Mouse (Mus musculus): Measurements from ENCODE around the gene 1700069L16Rik. TPM values are rescaled to one million over a fixed set of nuclear protein-coding genes. Genes with fewer than 3 reads are reported as not detected.

The 1700069L16Rik gene
- polyA plus RNA-seq, 1 experiment from 2014 or later = not detected

DNA sequence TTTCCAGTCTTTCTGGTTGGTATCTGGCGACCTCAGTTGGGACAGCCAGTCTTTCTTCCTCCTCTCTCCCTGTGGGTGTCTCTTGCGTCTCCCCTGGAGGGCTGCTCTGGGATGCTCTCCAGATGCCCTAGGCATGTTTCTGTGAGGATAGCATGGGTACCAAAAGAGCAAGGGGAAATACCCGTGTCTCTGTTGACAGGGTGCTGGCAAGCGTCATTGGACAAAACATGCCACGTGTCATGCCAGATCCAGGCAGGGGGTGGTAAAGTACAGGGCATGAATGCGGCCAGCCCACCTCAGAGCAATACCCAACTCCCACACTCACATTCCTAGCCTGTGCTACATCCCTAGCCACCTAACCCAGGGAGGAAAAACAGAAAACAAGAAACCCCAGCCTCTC, 2.0 kb upstream of the 1700069L16Rik start:
- 75% methylated on average over 6 of the region's 6 CpGs for WGBS
- H3K4me3 ChIP-seq (replicated peaks; ENCODE audit: low read length) = no peak overlapping the region
- no peaks in the 10 kb centered on the region for H3K9me3 ChIP-seq (ENCODE audit: control insufficient read depth, low read length)

DNA sequence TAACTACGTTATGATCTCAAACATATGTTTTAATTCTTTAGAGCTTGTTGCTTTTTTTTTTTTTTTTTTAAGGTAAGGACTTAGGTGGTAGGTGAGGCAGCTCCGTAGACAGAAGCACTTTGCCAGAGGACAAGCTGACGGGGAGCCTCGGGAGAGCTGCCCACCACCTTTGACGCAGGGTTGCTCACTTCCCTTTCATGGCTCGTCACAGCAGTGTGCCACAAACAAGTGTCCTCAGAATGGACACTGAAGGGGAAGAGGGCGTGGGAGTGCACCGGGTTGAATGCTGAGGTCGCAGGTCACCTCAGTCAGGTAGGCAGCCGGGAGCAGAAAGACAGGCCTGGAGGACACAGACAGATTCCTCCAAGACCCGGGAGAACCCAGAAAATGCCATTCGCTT, 845 bp upstream of the 1700069L16Rik start:
- H3K36me3 ChIP-seq (ENCODE audit: control insufficient read depth, insufficient read depth) = no peaks in the 10 kb centered on the region
- H3K9ac ChIP-seq (replicated peaks; ENCODE audit: low read depth, low read length) = no peak overlapping the region
- H3K4me1 ChIP-seq (replicated peaks; ENCODE audit: control insufficient read depth, insufficient read depth, low read length) = peaks cover 5% of the 10 kb centered on the region
- no peak overlapping the region for H3K27ac ChIP-seq (ENCODE audit: low read length)
- WGBS = 68% methylated on average over 12 of the region's 12 CpGs
- no peak overlapping the region for H3K4me3 ChIP-seq (replicated peaks; ENCODE audit: low read length)
- H3K9me3 ChIP-seq (ENCODE audit: control insufficient read depth, low read length) = no peaks in the 10 kb centered on the region
- no peak overlapping the region for H3K4me2 ChIP-seq (ENCODE audit: low read length)
- ATAC-seq = no peak
- no peaks in the 10 kb centered on the region for H3K27me3 ChIP-seq (replicated peaks; ENCODE audit: control insufficient read depth, insufficient read depth, low read length)

More for the DNA sequence above, 2.0 kb upstream of the 1700069L16Rik start:
- Histone ChIP-seq H3K27me3 (replicated peaks; ENCODE audit: control insufficient read depth, insufficient read depth, low read length) (no peaks in the 10 kb centered on the region), H3K27ac (ENCODE audit: low read length) (no peak overlapping the region), H3K4me2 (ENCODE audit: low read length) (no peak overlapping the region), H3K9ac (replicated peaks; ENCODE audit: low read depth, low read length) (no peak overlapping the region), H3K4me1 (replicated peaks; ENCODE audit: control insufficient read depth, insufficient read depth, low read length) (peaks cover 5% of the 10 kb centered on the region), H3K36me3 (ENCODE audit: control insufficient read depth, insufficient read depth) (no peaks in the 10 kb centered on the region)
- ATAC-seq = no peak

DNA sequence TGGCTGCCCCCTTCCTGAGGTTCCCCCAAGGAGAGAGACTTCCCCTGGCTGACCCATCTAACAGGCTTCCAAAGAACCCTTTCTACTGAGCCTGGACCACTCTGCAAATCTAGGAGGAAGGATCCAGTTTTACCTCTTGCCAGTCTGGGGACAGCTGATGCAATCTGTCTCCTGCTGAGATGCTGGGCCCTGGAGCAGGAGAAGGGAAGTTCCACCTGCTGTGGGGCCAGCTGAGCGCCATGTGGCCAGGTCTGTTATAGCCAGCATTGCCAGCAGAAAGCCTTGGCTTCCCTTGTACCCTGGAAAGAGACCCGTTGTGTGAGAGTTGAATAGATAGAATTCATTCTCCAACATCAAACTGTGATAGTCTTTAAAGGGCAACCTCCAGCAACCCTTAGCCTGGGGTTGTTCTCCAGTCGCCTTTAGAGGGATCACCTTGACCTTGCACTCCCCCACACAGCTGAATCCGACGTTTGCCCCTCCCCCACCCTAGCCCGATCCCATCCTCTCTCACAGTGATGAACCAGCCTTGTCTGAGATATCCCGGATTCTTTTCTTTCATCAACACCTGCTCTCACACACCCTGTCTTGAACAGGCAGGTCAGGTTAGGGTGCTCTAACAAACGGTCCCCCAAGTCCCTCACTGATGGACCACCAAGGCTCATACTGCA, 870 bp downstream of the 1700069L16Rik start:
- 36% methylated on average over 8 of the region's 8 CpGs for WGBS
- Histone ChIP-seq H3K9ac (replicated peaks; ENCODE audit: low read depth, low read length) (no peak overlapping the region), H3K4me2 (ENCODE audit: low read length) (no peak overlapping the region), H3K36me3 (ENCODE audit: control insufficient read depth, insufficient read depth) (no peaks in the 10 kb centered on the region), H3K4me3 (replicated peaks; ENCODE audit: low read length) (no peak overlapping the region), H3K27ac (ENCODE audit: low read length) (no peak overlapping the region), H3K27me3 (replicated peaks; ENCODE audit: control insufficient read depth, insufficient read depth, low read length) (no peaks in the 10 kb centered on the region), H3K4me1 (replicated peaks; ENCODE audit: control insufficient read depth, insufficient read depth, low read length) (peaks cover 17% of the 10 kb centered on the region), H3K9me3 (ENCODE audit: control insufficient read depth, low read length) (no peaks in the 10 kb centered on the region)
- peak; percentile 8; the same call in 1 of the 2 replicates for ATAC-seq

DNA sequence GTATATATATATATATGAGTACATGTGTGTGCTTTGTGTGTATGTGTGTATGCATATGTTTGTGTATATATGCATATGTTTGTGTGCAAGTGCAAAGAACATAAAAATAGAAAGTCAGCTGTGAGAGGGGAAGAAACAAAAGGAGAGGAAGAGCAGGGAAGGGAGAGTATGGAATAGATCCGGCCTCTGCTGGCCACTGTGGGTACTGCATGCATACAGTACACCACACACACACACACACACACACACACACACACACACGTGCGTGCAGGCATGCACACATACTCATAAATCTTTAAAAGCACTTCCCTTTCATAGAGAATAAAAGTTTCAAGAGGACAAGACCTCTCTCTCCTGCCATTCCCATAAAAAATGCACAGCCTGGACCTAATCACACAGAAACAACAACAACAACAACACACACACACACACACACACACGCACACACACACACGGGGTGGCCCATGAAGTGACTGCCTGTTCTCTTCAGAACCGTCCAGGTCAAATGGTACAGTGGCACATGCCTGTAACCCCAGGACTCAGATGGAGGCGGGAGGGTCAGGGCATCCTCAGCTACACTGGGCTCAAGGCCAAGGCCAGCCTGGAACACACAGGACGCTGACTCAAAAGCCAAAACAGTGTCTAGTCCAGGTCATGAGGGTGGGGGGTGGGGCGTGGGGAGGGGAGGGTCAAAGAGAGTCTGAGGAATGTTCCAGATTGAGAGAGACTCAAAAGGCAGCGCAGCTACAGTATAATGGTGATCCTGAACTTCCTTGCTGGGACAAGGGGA, 2.2 kb downstream of the 1700069L16Rik start:
- no peak overlapping the region for H3K4me2 ChIP-seq (ENCODE audit: low read length)
- 85% methylated on average over 10 of the region's 10 CpGs for whole genome bisulfite sequencing
- no peaks in the 10 kb centered on the region for H3K36me3 ChIP-seq (ENCODE audit: control insufficient read depth, insufficient read depth)

DNA sequence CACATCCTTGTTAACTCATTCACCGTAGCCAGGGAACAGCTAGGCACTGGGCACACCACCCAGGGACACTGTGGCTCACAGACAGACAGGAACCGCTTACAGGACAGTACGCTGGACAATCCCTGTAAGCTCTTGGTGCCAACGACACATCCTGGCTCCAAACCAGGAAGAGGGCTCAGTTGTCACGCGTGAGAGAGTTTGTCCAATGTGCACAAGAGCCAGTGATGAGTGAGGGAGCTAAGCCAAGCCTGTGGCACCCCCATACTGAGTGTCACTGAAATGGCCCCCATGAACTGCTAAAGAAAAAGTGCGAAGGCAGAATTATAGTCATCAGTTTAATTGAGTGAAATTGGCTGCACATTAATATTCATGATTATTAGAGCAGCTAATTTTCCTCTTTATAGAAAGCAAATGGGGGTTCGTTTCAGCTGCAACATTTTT, 5.3 kb downstream of the 1700069L16Rik start:
- Histone ChIP-seq H3K36me3 (ENCODE audit: control insufficient read depth, insufficient read depth) (no peaks in the 10 kb centered on the region), H3K9ac (replicated peaks; ENCODE audit: low read depth, low read length) (no peak overlapping the region), H3K4me1 (replicated peaks; ENCODE audit: control insufficient read depth, insufficient read depth, low read length) (peaks cover 49% of the 10 kb centered on the region), H3K4me3 (replicated peaks; ENCODE audit: low read length) (no peak overlapping the region), H3K4me2 (ENCODE audit: low read length) (no peak overlapping the region), H3K27ac (ENCODE audit: low read length) (peak overlapping the region; percentile 37), H3K9me3 (ENCODE audit: control insufficient read depth, low read length) (no peaks in the 10 kb centered on the region), H3K27me3 (replicated peaks; ENCODE audit: control insufficient read depth, insufficient read depth, low read length) (no peaks in the 10 kb centered on the region)
- peak; percentile 47 for ATAC-seq
- WGBS = 36% methylated on average over 8 of the region's 8 CpGs

More for the DNA sequence above, 2.2 kb downstream of the 1700069L16Rik start:
- Histone ChIP-seq H3K4me1 (replicated peaks; ENCODE audit: control insufficient read depth, insufficient read depth, low read length) (peaks cover 28% of the 10 kb centered on the region), H3K9me3 (ENCODE audit: control insufficient read depth, low read length) (no peaks in the 10 kb centered on the region), H3K27ac (ENCODE audit: low read length) (no peak overlapping the region), H3K9ac (replicated peaks; ENCODE audit: low read depth, low read length) (no peak overlapping the region), H3K27me3 (replicated peaks; ENCODE audit: control insufficient read depth, insufficient read depth, low read length) (no peaks in the 10 kb centered on the region), H3K4me3 (replicated peaks; ENCODE audit: low read length) (no peak overlapping the region)
- ATAC-seq = no peak

DNA sequence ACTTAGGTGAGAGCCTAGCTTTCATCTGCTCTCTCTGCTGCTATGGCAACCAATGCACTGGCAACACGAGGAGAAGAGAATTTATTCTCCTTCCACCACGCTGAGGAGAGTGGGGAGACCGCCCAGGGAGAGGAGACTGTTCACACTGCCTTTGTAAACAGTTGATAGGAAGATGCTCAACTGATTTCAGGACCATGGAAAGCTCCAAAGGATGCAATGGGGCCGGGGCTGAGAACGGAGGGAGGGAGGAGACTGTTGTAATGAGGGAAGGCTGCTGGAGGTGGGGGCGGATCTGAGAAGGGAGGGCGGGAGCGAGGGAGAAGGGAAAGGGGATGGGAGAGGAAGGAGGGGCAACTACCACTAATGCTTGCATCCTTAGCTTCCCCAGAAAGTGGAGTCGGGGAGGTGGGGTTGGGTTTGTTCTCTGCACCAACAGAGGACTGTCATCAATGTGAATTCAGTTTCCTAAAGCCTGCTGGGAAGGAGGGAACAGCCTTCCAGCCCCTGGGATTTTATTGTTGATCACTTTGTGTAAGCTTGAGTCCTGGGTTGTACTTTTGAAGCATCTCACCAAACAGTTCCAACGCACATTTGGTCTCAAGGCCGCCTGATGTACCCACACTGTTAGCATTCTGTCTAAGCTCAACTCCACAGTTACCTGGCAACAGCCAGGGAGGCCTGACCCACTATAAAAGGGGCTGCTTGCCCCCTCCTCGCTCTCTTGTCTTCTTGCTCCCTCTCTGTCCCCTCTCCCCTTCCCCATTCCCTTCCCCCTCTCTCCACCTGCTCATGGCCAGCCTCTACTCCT, 7.8 kb downstream of the 1700069L16Rik start:
- Histone ChIP-seq H3K4me2 (ENCODE audit: low read length) (peak overlapping the region; percentile 20), H3K36me3 (ENCODE audit: control insufficient read depth, insufficient read depth) (no peaks in the 10 kb centered on the region), H3K9me3 (ENCODE audit: control insufficient read depth, low read length) (no peaks in the 10 kb centered on the region), H3K27ac (ENCODE audit: low read length) (peak overlapping the region; percentile 68), H3K4me3 (replicated peaks; ENCODE audit: low read length) (0 out of 2 replicates have a peak overlapping the region, but pooled peaks have one; percentile 2), H3K4me1 (replicated peaks; ENCODE audit: control insufficient read depth, insufficient read depth, low read length) (peaks cover 45% of the 10 kb centered on the region), H3K27me3 (replicated peaks; ENCODE audit: control insufficient read depth, insufficient read depth, low read length) (no peaks in the 10 kb centered on the region), H3K9ac (replicated peaks; ENCODE audit: low read depth, low read length) (no peak overlapping the region)
- ATAC-seq = peak; percentile 87
- 6% methylated on average over 12 of the region's 12 CpGs for WGBS

DNA sequence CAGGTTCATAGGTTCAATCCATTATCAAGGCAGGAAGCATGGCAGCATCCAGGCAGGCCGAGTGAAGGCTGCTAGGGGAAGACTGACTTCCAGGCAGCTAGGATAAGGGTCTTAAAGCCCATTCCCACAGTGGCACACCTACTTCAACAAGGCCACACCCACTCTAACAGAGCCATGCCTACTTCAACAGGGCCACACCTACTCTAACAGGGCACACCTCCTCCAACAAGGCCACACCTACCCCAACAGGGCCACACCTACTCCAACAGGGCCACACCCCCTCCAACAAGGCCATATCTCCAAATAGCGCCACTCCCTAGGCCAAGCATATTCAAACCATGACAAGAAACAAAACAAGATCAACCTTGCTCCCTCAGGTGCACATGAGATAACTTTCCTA, 11.7 kb downstream of the 1700069L16Rik start:
- H3K36me3 ChIP-seq (ENCODE audit: control insufficient read depth, insufficient read depth) = no peaks in the 10 kb centered on the region
- H3K27me3 ChIP-seq (replicated peaks; ENCODE audit: control insufficient read depth, insufficient read depth, low read length) = no peaks in the 10 kb centered on the region
- peaks cover 26% of the 10 kb centered on the region for H3K4me1 ChIP-seq (replicated peaks; ENCODE audit: control insufficient read depth, insufficient read depth, low read length)
- ATAC-seq = no peak
- H3K9ac ChIP-seq (replicated peaks; ENCODE audit: low read depth, low read length) = no peak overlapping the region
- H3K27ac ChIP-seq (ENCODE audit: low read length) = no peak overlapping the region
- no peaks in the 10 kb centered on the region for H3K9me3 ChIP-seq (ENCODE audit: control insufficient read depth, low read length)
- H3K4me3 ChIP-seq (replicated peaks; ENCODE audit: low read length) = no peak overlapping the region
- 80% methylated on average over 2 of the region's 2 CpGs for WGBS
- H3K4me2 ChIP-seq (ENCODE audit: low read length) = no peak overlapping the region

DNA sequence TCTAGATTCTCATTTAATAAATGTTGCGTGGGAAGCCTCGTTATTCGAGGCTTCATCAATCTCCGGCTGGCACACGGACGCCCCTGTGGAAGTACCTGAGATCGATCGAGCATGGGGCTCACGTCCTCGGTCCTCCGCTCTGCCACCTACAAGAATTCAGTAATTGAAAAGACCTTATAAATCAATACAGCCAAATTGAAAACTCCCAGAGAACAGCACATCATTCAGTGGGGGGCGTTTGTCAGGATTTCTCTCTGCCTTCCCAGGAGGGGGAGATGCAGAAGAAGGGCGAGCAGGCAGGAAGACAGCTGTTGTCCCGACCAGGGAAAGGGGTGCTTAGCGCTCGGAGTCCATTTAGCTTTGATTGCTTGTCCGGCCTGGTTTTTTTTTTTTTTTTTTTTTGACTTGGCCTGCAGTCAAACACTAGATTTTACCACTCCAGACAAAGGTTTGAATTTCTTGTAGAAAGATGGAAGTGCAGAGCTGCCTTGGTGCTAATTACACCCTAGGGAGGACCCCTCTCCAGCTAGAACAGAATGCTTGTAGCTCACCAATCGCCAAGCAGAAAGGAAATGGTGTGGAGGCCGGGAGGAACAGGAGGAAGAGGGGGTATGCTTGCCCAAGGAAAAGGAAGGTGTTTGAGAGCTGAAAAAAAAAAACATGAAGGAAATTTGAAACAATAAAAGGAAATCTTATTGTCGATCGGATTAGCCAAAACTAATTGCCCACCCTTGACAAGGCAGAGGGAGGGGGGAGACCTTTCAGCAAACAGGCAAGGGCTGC, 20.6 kb downstream of the 1700069L16Rik start:
- ATAC-seq = no peak
- no peak overlapping the region for H3K9ac ChIP-seq (replicated peaks; ENCODE audit: low read depth, low read length)

More for the DNA sequence above, 20.6 kb downstream of the 1700069L16Rik start:
- Histone ChIP-seq H3K9me3 (ENCODE audit: control insufficient read depth, low read length) (no peaks in the 10 kb centered on the region), H3K27me3 (replicated peaks; ENCODE audit: control insufficient read depth, insufficient read depth, low read length) (no peaks in the 10 kb centered on the region), H3K27ac (ENCODE audit: low read length) (peak overlapping the region; percentile 23; the same call in 1 of the 2 replicates), H3K36me3 (ENCODE audit: control insufficient read depth, insufficient read depth) (no peaks in the 10 kb centered on the region), H3K4me1 (replicated peaks; ENCODE audit: control insufficient read depth, insufficient read depth, low read length) (peaks cover 9% of the 10 kb centered on the region; the same call in 1 of the 2 replicates), H3K4me3 (replicated peaks; ENCODE audit: low read length) (no peak overlapping the region), H3K4me2 (ENCODE audit: low read length) (no peak overlapping the region)
- 38% methylated on average over 21 of the region's 21 CpGs for WGBS
